Mouse (Mus musculus) heart, postnatal 0 days (tissue): ENCODE results near the gene Irgc1. TPM values are rescaled to one million over a fixed set of nuclear protein-coding genes. Genes with fewer than 3 reads are reported as not detected.
"Not testable (repeated sequence)": the region's sequence is repeated elsewhere in the genome, so short reads cannot be mapped to it uniquely, and the experiment has no call there.

ENCODE experiments used
- ATAC-seq: fragments of 200-750 bp; cut with Nextera tagmentation; 2 replicates; pipeline ENCODE4 v1.8.0; 2017; ENCODE audit warnings: low read depth, moderate number of reproducible peaks, moderate library complexity; ENCODE audit not compliant: insufficient read depth
- DNase-seq: peaks from one replicate; pipeline ENCODE4 v3.0.0-alpha.2; 2016; ENCODE audit warnings: low spot score
- H3K27ac ChIP-seq: fragments of 300-500 bp; sonication (generic); 2 replicates; pipeline ENCODE4 v1.5.1; 2014; ENCODE audit warnings: low read depth, mild to moderate bottlenecking
- H3K27me3 ChIP-seq: fragments of 300-500 bp; sonication (generic); 2 replicates; pipeline ENCODE4 v1.6.1; 2014; ENCODE audit warnings: low read length, mixed read lengths; ENCODE audit not compliant: control insufficient read depth, insufficient read depth
- H3K36me3 ChIP-seq: fragments of 300-500 bp; sonication (generic); replicated peaks from 2 replicates; pipeline ENCODE4 v1.6.1; 2014; ENCODE audit warnings: low read length, mixed read lengths; ENCODE audit not compliant: control insufficient read depth, insufficient read depth
- H3K4me1 ChIP-seq: fragments of 300-500 bp; sonication (generic); 2 replicates; pipeline ENCODE4 v1.6.1; 2014; ENCODE audit warnings: antibody characterized with exemption; ENCODE audit not compliant: control insufficient read depth, insufficient read depth
- H3K4me2 ChIP-seq: fragments of 300-500 bp; sonication (generic); 2 replicates; pipeline ENCODE4 v1.6.1; 2014; ENCODE audit warnings: low read depth, mild to moderate bottlenecking, low read length, moderate library complexity
- H3K4me3 ChIP-seq: fragments of 300-500 bp; sonication (generic); 2 replicates; pipeline ENCODE4 v1.5.1; 2014; ENCODE audit warnings: low read depth, low read length
- H3K9ac ChIP-seq: fragments of 300-500 bp; sonication (generic); replicated peaks from 2 replicates; pipeline ENCODE4 v1.6.1; 2014; ENCODE audit warnings: low read depth, low read length, mixed read lengths
- H3K9me3 ChIP-seq: fragments of 300-500 bp; sonication (generic); replicated peaks from 2 replicates; pipeline ENCODE4 v1.6.1; 2016; ENCODE audit warnings: low read length; ENCODE audit not compliant: control insufficient read depth
- CTCF ChIP-seq: IDR thresholded peaks from 2 replicates; pipeline ENCODE4 v1.5.1; 2016; ENCODE audit warnings: antibody characterized with exemption, control low read depth, low read depth
- EP300 ChIP-seq: IDR thresholded peaks from 2 replicates; pipeline ENCODE4 v1.6.1; 2016; ENCODE audit warnings: antibody characterized with exemption, low read depth
- WGBS: fragments of 180-500 bp; shearing (Covaris S2); extraction: QIAGEN DNeasy Blood & Tissue Kit; methylation state at CpG from one replicate; pipeline ENCODE4 v1.1.7; 2014; 5-methylcytosine and 5-hydroxymethylcytosine counted together
- polyA plus RNA-seq: library from polyadenylated mRNA; unstranded; fragments of >200 nt; fragmentation: Nextera tagmentation; extraction: Ambion mirVana; gene quantifications from 2 replicates; pipeline ENCODE4 v1.2.1, GENCODE M21; 2015
- total RNA-seq: library from RNA; depleted of rRNA; stranded (reverse); fragments of >200 nt; gene quantifications from 2 replicates; pipeline ENCODE4 v1.2.3, GENCODE M21; 2014; ENCODE audit warnings: low replicate concordance

Irgc1 gene
- total and polyA plus RNA-seq, 2 experiments from 2014 or later = not detected

- Histone ChIP-seq H3K27ac (no peak overlapping the region), H3K36me3 (peaks cover 25% of the 10 kb centered on the region), H3K4me1 (no peaks in the 10 kb centered on the region), H3K9ac (no peak overlapping the region), H3K4me2 (no peak overlapping the region), H3K4me3 (no peak overlapping the region), H3K27me3 (no peaks in the 10 kb centered on the region), H3K9me3 (no peaks in the 10 kb centered on the region)
- DNase-seq = no peak
- TF ChIP-seq EP300 = no peak
- 80% methylated on average over 9 of the region's 9 CpGs for WGBS
- no peak for ATAC-seq
These were observed 43.9 kb downstream of the Irgc1 start for GRCm38 (mm10) chr7:24408186-24408585.

GRCm38 (mm10) chr7:24406528-24407344 lies 45.4 kb downstream of the Irgc1 start:
- no peak overlapping the region for H3K27ac ChIP-seq
- 36% methylated on average over 5 of the region's 5 CpGs for WGBS
- TF ChIP-seq EP300 = 0 out of 2 replicates have a peak, but pooled peaks have one; percentile 20
- peak; percentile 73 for TF ChIP-seq CTCF
- peak; percentile 74 for DNase-seq
- ATAC-seq = peak; percentile 57
- H3K4me2 ChIP-seq = no peak overlapping the region
- no peak overlapping the region for H3K4me3 ChIP-seq
- peaks cover 34% of the 10 kb centered on the region for H3K36me3 ChIP-seq
- H3K4me1 ChIP-seq = no peaks in the 10 kb centered on the region
- no peaks in the 10 kb centered on the region for H3K27me3 ChIP-seq
- H3K9ac ChIP-seq = no peak overlapping the region; the same call in 1 of the 2 replicates
- H3K9me3 ChIP-seq = 0 out of 2 replicates have a peak, but pooled peaks cover 3% of the 10 kb centered on the region

- H3K36me3 ChIP-seq = peaks cover 34% of the 10 kb centered on the region
- DNase-seq = no peak
- no peak for ATAC-seq
- no peak for TF ChIP-seq CTCF
- no peak for TF ChIP-seq EP300
- no peak overlapping the region for H3K4me3 ChIP-seq
- no peaks in the 10 kb centered on the region for H3K4me1 ChIP-seq
- no peaks in the 10 kb centered on the region for H3K27me3 ChIP-seq
- no peak overlapping the region for H3K4me2 ChIP-seq
- 0 out of 2 replicates have a peak, but pooled peaks cover 3% of the 10 kb centered on the region for H3K9me3 ChIP-seq
- H3K27ac ChIP-seq = no peak overlapping the region
- H3K9ac ChIP-seq = no peak overlapping the region
- 94% methylated on average over 10 of the region's 13 CpGs for WGBS
These were observed 46.4 kb downstream of the Irgc1 start for GRCm38 (mm10) chr7:24405649-24406048.

GRCm38 (mm10) chr7:24402851-24403250 lies 49.2 kb downstream of the Irgc1 start:
- ATAC-seq = no peak
- Histone ChIP-seq H3K27ac (no peak overlapping the region), H3K27me3 (no peaks in the 10 kb centered on the region), H3K4me2 (no peak overlapping the region), H3K4me3 (no peak overlapping the region), H3K4me1 (0 out of 2 replicates have a peak, but pooled peaks cover 4% of the 10 kb centered on the region), H3K9me3 (0 out of 2 replicates have a peak, but pooled peaks cover 3% of the 10 kb centered on the region), H3K36me3 (peaks cover 34% of the 10 kb centered on the region), H3K9ac (no peak overlapping the region)
- TF ChIP-seq EP300 (no peak), CTCF (peak; percentile 30; the same call in 1 of the 2 replicates)
- no peak for DNase-seq
- 97% methylated on average over 9 of the region's 9 CpGs for WGBS

GRCm38 (mm10) chr7:24400489-24400888 lies 51.6 kb downstream of the Irgc1 start:
- not testable (repeated sequence) for DNase-seq, H3K4me2 ChIP-seq, H3K9me3 ChIP-seq, H3K4me1 ChIP-seq, H3K27me3 ChIP-seq, ATAC-seq, H3K9ac ChIP-seq
- 0 out of 2 replicates have a peak overlapping the region, but pooled peaks have one; percentile 100 for H3K27ac ChIP-seq
- H3K36me3 ChIP-seq = peaks cover 24% of the 10 kb centered on the region
- H3K4me3 ChIP-seq = 0 out of 2 replicates have a peak overlapping the region, but pooled peaks have one; percentile 75
- 87% methylated on average over 4 of the region's 4 CpGs for WGBS
